Comparison of ENCODE assay signal across 22 mouse cellular contexts in the genomic region with DNA sequence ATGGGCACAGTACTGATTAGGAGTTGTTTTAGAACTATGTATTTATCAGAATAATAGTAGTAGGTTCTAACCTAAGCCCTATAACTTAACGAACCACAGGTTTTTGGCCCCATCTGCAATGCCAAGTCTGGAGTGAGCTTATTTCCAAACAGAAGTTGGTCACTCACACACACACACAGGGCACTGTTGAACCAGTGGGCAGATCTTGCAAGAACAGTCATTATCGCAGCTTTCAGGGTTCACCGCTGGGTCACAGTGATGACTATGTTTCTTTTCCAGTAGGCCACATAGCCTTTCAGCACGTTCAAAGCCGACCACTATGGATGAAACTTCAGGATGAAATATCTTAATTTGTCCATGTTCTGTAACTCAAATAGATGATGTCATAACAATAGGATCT.
"Had no signal": no experiment of that assay in that cellular context is flagged by ENCODE, and none has a peak within 500 bp of the region (broad histone marks: within the 10 kb centered on the region; RNA-seq: fewer than 3 reads in every experiment).

No protein-coding gene starts in this region.

- ATAC-seq: inflammation-experienced regulatory T-cells, adult 6 months had no signal

- DNase-seq: kidney, adult 11 months; kidney, adult 8-10 months; kidney, postnatal 10 days; kidney, postnatal 36 days; left cerebral cortex, postnatal 4 days; liver, embryonic 13.5 days; lung, adult 2 months; lung, postnatal 14 days; lung, postnatal 4 days; right cerebral cortex, postnatal 14 days; right cerebral cortex, postnatal 4 days; thymus, adult 2 months; thymus, postnatal 14 days; thymus, postnatal 4 days had no signal

- H3K4me2 ChIP-seq: kidney, embryonic 15.5 days; limb, embryonic 12.5 days; limb, embryonic 15.5 days; liver, embryonic 13.5 days; midbrain, embryonic 12.5 days; midbrain, embryonic 15.5 days had no signal

- H3K27me3 ChIP-seq: kidney, embryonic 15.5 days; limb, embryonic 12.5 days; limb, embryonic 15.5 days; liver, embryonic 13.5 days; megakaryocyte, embryonic 14.5 days; midbrain, embryonic 12.5 days; midbrain, embryonic 15.5 days had no signal

- H3K4me1 ChIP-seq: kidney, embryonic 15.5 days; limb, embryonic 12.5 days; limb, embryonic 15.5 days; liver, embryonic 13.5 days; megakaryocyte, embryonic 14.5 days; midbrain, embryonic 12.5 days; midbrain, embryonic 15.5 days had no signal

- H3K4me3 ChIP-seq: kidney, embryonic 15.5 days; limb, embryonic 12.5 days; limb, embryonic 15.5 days; liver, embryonic 13.5 days; megakaryocyte, embryonic 14.5 days; midbrain, embryonic 12.5 days; midbrain, embryonic 15.5 days had no signal

- H3K9me3 ChIP-seq: kidney, embryonic 15.5 days; limb, embryonic 12.5 days; limb, embryonic 15.5 days; liver, embryonic 13.5 days; megakaryocyte, embryonic 14.5 days; midbrain, embryonic 12.5 days; midbrain, embryonic 15.5 days had no signal

- H3K9ac ChIP-seq: kidney, embryonic 15.5 days; limb, embryonic 12.5 days; limb, embryonic 15.5 days; liver, embryonic 13.5 days; midbrain, embryonic 12.5 days; midbrain, embryonic 15.5 days had no signal

- H3K36me3 ChIP-seq: limb, embryonic 15.5 days; liver, embryonic 13.5 days; midbrain, embryonic 12.5 days; midbrain, embryonic 15.5 days had no signal

- H3K27ac ChIP-seq: kidney, embryonic 15.5 days; limb, embryonic 12.5 days; limb, embryonic 15.5 days; liver, embryonic 13.5 days; midbrain, embryonic 12.5 days; midbrain, embryonic 15.5 days; stomach, postnatal 0 days had no signal
